Mouse (Mus musculus) midbrain, embryonic 13.5 days (tissue): ENCODE measurements around the gene Ptpa. TPM values are rescaled to one million over a fixed set of nuclear protein-coding genes. Genes with fewer than 3 reads are reported as not detected.
"Not testable (repeated sequence)": the region's sequence is repeated elsewhere in the genome, so short reads cannot be mapped to it uniquely, and the experiment has no call there.

Experiments used
- ATAC-seq: fragments of 200-750 bp; cut with Nextera tagmentation; 2 replicates; pipeline ENCODE4 v1.8.0; 2017; ENCODE audit warnings: mild to moderate bottlenecking, moderate TSS enrichment, moderate library complexity
- H3K27ac ChIP-seq: fragments of 300-500 bp; sonication (generic); 2 replicates; pipeline ENCODE4 v1.5.1; 2015; ENCODE audit warnings: inconsistent platforms, mild to moderate bottlenecking, moderate library complexity
- H3K27me3 ChIP-seq: fragments of 300-500 bp; sonication (generic); 2 replicates; pipeline ENCODE4 v1.6.1; 2015; ENCODE audit warnings: mild to moderate bottlenecking, inconsistent platforms
- H3K36me3 ChIP-seq: fragments of 300-500 bp; sonication (generic); 2 replicates; pipeline ENCODE4 v1.6.1; 2015; ENCODE audit warnings: mild to moderate bottlenecking, inconsistent platforms
- H3K4me1 ChIP-seq: fragments of 300-500 bp; sonication (generic); replicated peaks from 2 replicates; pipeline ENCODE4 v1.6.1; 2015; ENCODE audit warnings: inconsistent platforms
- H3K4me2 ChIP-seq: fragments of 300-500 bp; sonication (generic); replicated peaks from 2 replicates; pipeline ENCODE4 v1.6.1; 2015; ENCODE audit warnings: moderate library complexity, mild to moderate bottlenecking, inconsistent platforms
- H3K4me3 ChIP-seq: fragments of 300-500 bp; sonication (generic); replicated peaks from 2 replicates; pipeline ENCODE4 v1.5.1; 2015; ENCODE audit warnings: mild to moderate bottlenecking, inconsistent platforms
- H3K9ac ChIP-seq: fragments of 300-500 bp; sonication (generic); replicated peaks from 2 replicates; pipeline ENCODE4 v1.6.1; 2015; ENCODE audit warnings: mild to moderate bottlenecking, inconsistent platforms
- H3K9me3 ChIP-seq: fragments of 300-500 bp; sonication (generic); 2 replicates; pipeline ENCODE4 v1.6.1; 2016; ENCODE audit warnings: mild to moderate bottlenecking, inconsistent platforms
- WGBS: fragments of 180-500 bp; shearing (Covaris S2); methylation state at CpG from one replicate; pipeline ENCODE4 v1.1.7; 2015; 5-methylcytosine and 5-hydroxymethylcytosine counted together
- polyA plus RNA-seq: library from polyadenylated mRNA; unstranded; fragments of >200 nt; fragmentation: Nextera tagmentation; extraction: Ambion mirVana; gene quantifications from 2 replicates; pipeline ENCODE4 v1.2.1, GENCODE M21; 2015

The Ptpa gene
- polyA plus RNA-seq, 1 experiment from 2014 or later, result 134 TPM

- H3K36me3 ChIP-seq, result peaks cover 84% of the 10 kb centered on the region
- 77% methylated on average over 1 of the region's 1 CpGs for WGBS
- no peak overlapping the region for H3K4me3 ChIP-seq
Observed at GRCm38 (mm10) chr2:30403870-30404269, 12.0 kb upstream of the Ptpa start.

GRCm38 (mm10) chr2:30407221-30407620 lies 8.6 kb upstream of the Ptpa start:
- Histone ChIP-seq H3K4me1 (no peaks in the 10 kb centered on the region), H3K9ac (no peak overlapping the region), H3K27me3 (no peaks in the 10 kb centered on the region), H3K9me3 (no peaks in the 10 kb centered on the region), H3K4me2 (no peak overlapping the region), H3K27ac (no peak overlapping the region), H3K4me3 (no peak overlapping the region), H3K36me3 (peaks cover 92% of the 10 kb centered on the region)
- no peak for ATAC-seq
- 94% methylated on average over 2 of the region's 2 CpGs for WGBS

More at GRCm38 (mm10) chr2:30403870-30404269, 12.0 kb upstream of the Ptpa start:
- Histone ChIP-seq H3K9ac (no peak overlapping the region), H3K9me3 (no peaks in the 10 kb centered on the region), H3K4me2 (no peak overlapping the region), H3K4me1 (peaks cover 24% of the 10 kb centered on the region), H3K27me3 (no peaks in the 10 kb centered on the region), H3K27ac (no peak overlapping the region)
- no peak for ATAC-seq

GRCm38 (mm10) chr2:30407778-30408177 lies 8.1 kb upstream of the Ptpa start:
- H3K36me3 ChIP-seq, result peaks cover 92% of the 10 kb centered on the region
- no peak overlapping the region for H3K9ac ChIP-seq
- no peaks in the 10 kb centered on the region for H3K9me3 ChIP-seq
- no peak for ATAC-seq
- 92% methylated on average over 10 of the region's 10 CpGs for WGBS
- peaks cover 1% of the 10 kb centered on the region; the same call in 1 of the 2 replicates for H3K4me1 ChIP-seq
- H3K4me3 ChIP-seq, result no peak overlapping the region
- no peak overlapping the region for H3K4me2 ChIP-seq
- H3K27ac ChIP-seq, result no peak overlapping the region
- H3K27me3 ChIP-seq, result no peaks in the 10 kb centered on the region

GRCm38 (mm10) chr2:30408452-30409100 lies 7.3 kb upstream of the Ptpa start:
- Histone ChIP-seq H3K4me2 (no peak overlapping the region), H3K4me1 (peaks cover 8% of the 10 kb centered on the region), H3K27me3 (no peaks in the 10 kb centered on the region), H3K9me3 (no peaks in the 10 kb centered on the region), H3K27ac (no peak overlapping the region), H3K4me3 (no peak overlapping the region), H3K36me3 (peaks cover 86% of the 10 kb centered on the region), H3K9ac (no peak overlapping the region)
- WGBS, result 91% methylated on average over 8 of the region's 8 CpGs
- ATAC-seq, result no peak

GRCm38 (mm10) chr2:30409454-30410176 lies 6.2 kb upstream of the Ptpa start:
- Histone ChIP-seq H3K4me3 (no peak overlapping the region), H3K27ac (no peak overlapping the region), H3K4me2 (no peak overlapping the region), H3K9ac (no peak overlapping the region), H3K9me3 (no peaks in the 10 kb centered on the region), H3K36me3 (peaks cover 76% of the 10 kb centered on the region), H3K27me3 (no peaks in the 10 kb centered on the region), H3K4me1 (peaks cover 19% of the 10 kb centered on the region)
- ATAC-seq, result no peak
- WGBS, result 95% methylated on average over 5 of the region's 5 CpGs

- 83% methylated on average over 16 of the region's 16 CpGs for WGBS
- Histone ChIP-seq H3K27me3 (no peaks in the 10 kb centered on the region), H3K9ac (peak overlapping the region; percentile 52; the same call in 1 of the 2 replicates), H3K36me3 (peaks cover 40% of the 10 kb centered on the region), H3K27ac (no peak overlapping the region), H3K4me3 (0 out of 2 replicates have a peak overlapping the region, but pooled peaks have one; percentile 0), H3K4me1 (peaks cover 43% of the 10 kb centered on the region), H3K9me3 (no peaks in the 10 kb centered on the region), H3K4me2 (peak overlapping the region; percentile 76)
- ATAC-seq, result no peak
Observed at GRCm38 (mm10) chr2:30413038-30413973, 2.5 kb upstream of the Ptpa start.

GRCm38 (mm10) chr2:30414101-30414500 lies 1.7 kb upstream of the Ptpa start:
- 87% methylated on average over 4 of the region's 4 CpGs for WGBS
- Histone ChIP-seq H3K4me3 (peak overlapping the region; percentile 92), H3K4me2 (peak overlapping the region; percentile 76), H3K4me1 (peaks cover 51% of the 10 kb centered on the region), H3K27ac (no peak overlapping the region), H3K9ac (0 out of 2 replicates have a peak overlapping the region, but pooled peaks have one; percentile 52), H3K27me3 (no peaks in the 10 kb centered on the region), H3K9me3 (no peaks in the 10 kb centered on the region), H3K36me3 (peaks cover 32% of the 10 kb centered on the region)
- ATAC-seq, result no peak

GRCm38 (mm10) chr2:30414681-30415080 lies 1.2 kb upstream of the Ptpa start:
- peaks cover 26% of the 10 kb centered on the region for H3K36me3 ChIP-seq
- H3K4me1 ChIP-seq, result peaks cover 54% of the 10 kb centered on the region
- peak overlapping the region; percentile 97 for H3K9ac ChIP-seq
- H3K27ac ChIP-seq, result 0 out of 2 replicates have a peak overlapping the region, but pooled peaks have one; percentile 95
- H3K4me3 ChIP-seq, result peak overlapping the region; percentile 92
- peak; percentile 2; the same call in 1 of the 2 replicates for ATAC-seq
- peak overlapping the region; percentile 76 for H3K4me2 ChIP-seq
- no peaks in the 10 kb centered on the region for H3K9me3 ChIP-seq
- 46% methylated on average over 5 of the region's 5 CpGs for WGBS
- H3K27me3 ChIP-seq, result no peaks in the 10 kb centered on the region

GRCm38 (mm10) chr2:30415157-30415935 lies 493 bp upstream of the Ptpa start, which contains the start of gene Crat:
Gene Crat (minus strand): TSS chr2:30415813.
- peak within 1 kb of the TSS; percentile 76 for H3K4me2 ChIP-seq
- H3K27me3 ChIP-seq, result no peaks in the 10 kb centered on the region
- peak within 1 kb of the TSS; percentile 95 for H3K27ac ChIP-seq
- 1% methylated on average over 58 of the region's 58 CpGs for WGBS
- H3K9me3 ChIP-seq, result no peaks in the 10 kb centered on the region
- peaks cover 54% of the 10 kb centered on the region for H3K4me1 ChIP-seq
- peak; percentile 86 for ATAC-seq
- peak within 1 kb of the TSS; percentile 92 for H3K4me3 ChIP-seq
- H3K9ac ChIP-seq, result peak within 1 kb of the TSS; percentile 97
- peaks cover 20% of the 10 kb centered on the region for H3K36me3 ChIP-seq

GRCm38 (mm10) chr2:30416649-30416965 lies 768 bp downstream of the Ptpa start:
- Histone ChIP-seq H3K4me1 (peaks cover 54% of the 10 kb centered on the region), H3K27ac (peak overlapping the region; percentile 95), H3K4me2 (peak overlapping the region; percentile 76), H3K9me3 (no peaks in the 10 kb centered on the region), H3K36me3 (peaks cover 12% of the 10 kb centered on the region), H3K4me3 (peak overlapping the region; percentile 92), H3K27me3 (no peaks in the 10 kb centered on the region), H3K9ac (peak overlapping the region; percentile 97)
- WGBS, result under 1% methylated on average over 7 of the region's 7 CpGs
- no peak for ATAC-seq

- peaks cover 54% of the 10 kb centered on the region for H3K4me1 ChIP-seq
- 82% methylated on average over 6 of the region's 6 CpGs for WGBS
Observed at GRCm38 (mm10) chr2:30417154-30417553, 1.3 kb downstream of the Ptpa start.

More at GRCm38 (mm10) chr2:30417154-30417553, 1.3 kb downstream of the Ptpa start:
- H3K27ac ChIP-seq, H3K9ac ChIP-seq, H3K9me3 ChIP-seq, H3K36me3 ChIP-seq, H3K27me3 ChIP-seq, ATAC-seq: not testable (repeated sequence)
- H3K4me3 ChIP-seq, result peak overlapping the region; percentile 92
- H3K4me2 ChIP-seq, result peak overlapping the region; percentile 76
